Mouse (Mus musculus): ENCODE results near the gene Sirt4.

Gene Sirt4

DNA sequence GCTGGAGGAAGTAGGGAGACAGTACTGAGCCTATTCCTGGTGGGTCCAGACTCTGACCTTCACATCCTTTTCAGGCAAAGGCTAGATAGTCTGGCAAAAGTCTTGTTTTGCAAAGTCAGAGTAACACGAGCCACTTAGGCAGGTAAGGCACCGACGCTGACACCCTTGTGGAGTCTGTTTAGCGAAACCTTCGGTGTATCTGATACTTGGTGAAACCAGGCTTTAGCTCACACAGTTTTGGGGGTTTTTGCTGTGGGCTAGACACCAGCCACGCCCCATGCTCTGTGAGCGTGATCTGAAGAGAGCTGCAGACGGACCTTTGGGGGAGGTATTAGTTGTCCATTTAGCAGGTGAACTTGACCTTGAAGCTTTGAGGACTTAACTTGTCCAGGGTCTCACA lies 51.3 kb downstream of the Sirt4 start:
- no peak for DNase-seq

DNA sequence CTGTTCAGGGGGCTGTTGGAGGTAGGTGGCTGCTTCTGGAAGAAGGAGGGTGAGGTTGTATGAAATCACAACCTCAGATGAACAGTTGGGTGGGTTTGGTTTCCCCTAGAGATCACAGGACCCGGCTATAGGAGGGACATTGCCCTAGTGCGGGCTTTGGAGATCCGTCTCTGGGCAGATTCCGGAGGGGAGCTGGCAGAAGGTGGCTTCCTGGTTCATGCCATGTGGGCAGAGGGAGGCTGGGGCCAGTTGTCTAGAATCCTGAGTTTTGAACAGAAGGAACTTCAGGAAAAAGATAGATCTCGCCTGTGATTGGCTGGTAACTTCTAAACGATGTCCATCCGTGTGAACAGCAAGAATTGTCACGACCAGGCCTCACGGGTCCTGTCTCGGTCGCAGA lies 52.1 kb downstream of the Sirt4 start:
- no peak for DNase-seq

DNA sequence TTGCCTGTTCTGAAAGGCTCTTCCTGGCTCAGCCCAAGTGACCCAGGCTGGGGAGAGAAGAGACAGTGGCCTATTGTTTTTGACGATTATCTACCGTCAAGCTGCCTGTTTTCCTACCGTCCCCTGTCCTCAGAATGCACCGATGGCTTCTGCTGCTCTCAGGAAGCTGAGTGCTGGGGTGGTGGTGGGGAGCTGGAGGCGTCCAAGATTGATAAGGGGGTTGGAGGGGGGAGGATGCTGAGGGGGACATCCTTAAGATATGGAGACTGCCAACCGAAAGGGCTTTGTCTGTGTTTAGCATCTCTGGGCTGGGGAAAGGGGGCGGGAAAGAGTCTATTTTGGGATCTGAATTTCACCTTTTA lies 52.6 kb downstream of the Sirt4 start:
- DNase-seq, result no peak

- no peak for DNase-seq
These were observed 53.2 kb downstream of the Sirt4 start for GRCm38 (mm10) chr5:115431061-115431897.

DNA sequence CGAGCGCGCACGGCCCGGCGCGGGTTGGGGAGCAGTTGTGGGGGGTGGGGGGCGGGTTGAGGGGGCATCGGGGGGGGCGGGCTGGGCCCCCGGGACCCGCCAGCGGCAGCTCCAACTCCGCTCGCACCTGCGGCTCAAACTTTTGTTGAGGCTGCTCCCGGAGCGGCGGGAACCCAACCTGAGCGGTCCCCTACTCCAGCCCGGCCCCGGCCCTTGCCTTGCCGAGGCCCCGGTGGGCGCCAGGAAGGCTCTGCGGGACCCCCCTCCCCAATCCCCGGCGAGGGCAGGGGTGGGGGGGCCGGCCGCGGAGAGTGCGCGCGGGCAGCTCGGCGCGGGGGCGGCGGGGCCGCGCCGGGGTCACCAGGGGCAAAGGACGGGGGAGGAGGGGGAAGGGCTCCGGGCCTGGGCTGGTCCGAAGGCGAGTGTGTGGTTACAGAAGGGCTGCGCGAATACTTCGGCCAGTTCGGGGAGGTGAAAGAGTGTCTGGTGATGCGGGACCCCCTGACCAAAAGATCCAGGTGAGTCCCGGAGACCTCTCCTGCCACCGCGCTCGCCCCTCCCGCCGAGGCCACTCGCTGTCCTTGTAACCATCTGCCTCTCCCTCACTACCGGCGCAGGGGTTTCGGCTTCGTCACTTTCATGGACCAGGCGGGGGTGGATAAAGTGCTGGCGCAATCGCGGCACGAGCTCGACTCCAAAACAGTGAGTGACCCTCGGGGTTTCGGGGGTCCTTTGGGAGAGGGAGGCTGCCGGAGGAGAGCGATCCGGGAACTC lies 54.2 kb downstream of the Sirt4 start:
- DNase-seq, result peak; percentile 18

- DNase-seq, result peak; percentile 35
These were observed 55.0 kb downstream of the Sirt4 start, which contains the start of gene Msi1 for GRCm38 (mm10) chr5:115429359-115430186. Gene Msi1, plus strand, starts transcription at chr5:115429599.

DNA sequence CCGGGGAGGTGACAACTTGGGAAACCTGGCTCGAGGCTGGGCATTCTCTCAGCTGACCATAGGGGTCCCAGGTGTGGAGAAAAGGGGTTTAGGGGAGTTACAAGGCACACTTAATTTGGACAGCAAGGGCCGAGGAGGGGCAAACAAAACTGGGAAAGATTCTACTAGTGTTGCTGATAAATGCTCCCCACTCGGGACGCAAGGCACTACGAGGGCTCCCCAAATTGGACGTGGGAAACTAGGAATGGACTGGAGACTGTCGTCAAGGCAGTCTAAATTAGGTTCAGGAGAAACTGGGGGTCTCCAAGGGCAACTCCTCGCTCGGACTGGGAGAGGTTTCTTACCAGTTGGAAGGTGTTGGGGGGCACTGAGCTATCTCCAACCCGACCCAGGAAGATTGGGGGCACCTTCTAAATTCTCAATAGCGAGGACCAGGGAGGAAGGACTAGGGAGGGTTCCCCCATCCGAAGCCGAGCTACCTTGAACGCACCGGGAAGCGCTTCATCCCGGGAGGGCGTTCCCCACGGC lies 55.6 kb downstream of the Sirt4 start:
- no peak for DNase-seq

All from liver (tissue).